Mouse (Mus musculus): ENCODE data around the gene Tmem132d. TPM values are rescaled to one million over a fixed set of nuclear protein-coding genes. Genes with fewer than 3 reads are reported as not detected.

Gene Tmem132d
- polyA plus RNA-seq, 1 experiment from 2014 or later: 2.1 TPM

Other genes with a start within 250 kb of the Tmem132d start
- 21.4 and 21.6 TPM in 2 replicates for gene Fzd10, start 167.8 kb upstream of the Tmem132d start, polyA plus RNA-seq (2014; fragmentation: Nextera tagmentation; extraction: Ambion mirVana)

Data from neural tube, embryonic 11.5 days (tissue).